Mouse (Mus musculus): ENCODE results near the gene Sdk2.

Gene Sdk2

DNA sequence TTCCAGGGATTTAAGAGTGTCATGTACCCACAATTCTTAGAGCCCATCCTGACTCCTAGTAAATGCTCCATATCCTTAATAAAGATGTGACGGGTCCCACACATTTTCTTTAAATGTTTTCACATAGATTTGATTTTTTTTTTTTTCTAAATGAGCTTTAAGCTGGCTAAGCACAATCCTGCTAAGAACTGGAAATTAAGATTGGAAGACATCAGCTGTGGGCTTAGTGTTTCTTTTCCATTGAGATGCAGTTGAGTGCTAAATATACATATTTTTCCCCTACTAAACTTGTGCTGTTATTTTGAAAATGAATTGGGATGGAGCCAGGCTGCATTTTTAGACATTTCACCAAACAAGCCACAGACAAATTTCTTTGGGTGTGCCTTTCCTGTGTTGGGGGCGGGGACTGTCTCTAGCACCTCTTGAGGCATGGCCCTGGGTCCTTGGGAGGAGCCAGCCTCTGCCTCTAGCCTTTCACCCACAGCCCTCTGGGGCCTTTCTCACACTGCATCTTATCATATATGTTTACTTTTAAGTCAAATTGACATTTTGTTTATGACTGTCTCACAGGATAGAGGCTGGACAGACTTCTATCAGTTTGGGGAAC, 278.6 kb downstream of the Sdk2 start:
- CTCF ChIA-PET = interaction anchor here (0.6 kb wide), 1 partner anchor 22 kb away, joined by 4 read pairs; no protein-coding TSS in a partner anchor

DNA sequence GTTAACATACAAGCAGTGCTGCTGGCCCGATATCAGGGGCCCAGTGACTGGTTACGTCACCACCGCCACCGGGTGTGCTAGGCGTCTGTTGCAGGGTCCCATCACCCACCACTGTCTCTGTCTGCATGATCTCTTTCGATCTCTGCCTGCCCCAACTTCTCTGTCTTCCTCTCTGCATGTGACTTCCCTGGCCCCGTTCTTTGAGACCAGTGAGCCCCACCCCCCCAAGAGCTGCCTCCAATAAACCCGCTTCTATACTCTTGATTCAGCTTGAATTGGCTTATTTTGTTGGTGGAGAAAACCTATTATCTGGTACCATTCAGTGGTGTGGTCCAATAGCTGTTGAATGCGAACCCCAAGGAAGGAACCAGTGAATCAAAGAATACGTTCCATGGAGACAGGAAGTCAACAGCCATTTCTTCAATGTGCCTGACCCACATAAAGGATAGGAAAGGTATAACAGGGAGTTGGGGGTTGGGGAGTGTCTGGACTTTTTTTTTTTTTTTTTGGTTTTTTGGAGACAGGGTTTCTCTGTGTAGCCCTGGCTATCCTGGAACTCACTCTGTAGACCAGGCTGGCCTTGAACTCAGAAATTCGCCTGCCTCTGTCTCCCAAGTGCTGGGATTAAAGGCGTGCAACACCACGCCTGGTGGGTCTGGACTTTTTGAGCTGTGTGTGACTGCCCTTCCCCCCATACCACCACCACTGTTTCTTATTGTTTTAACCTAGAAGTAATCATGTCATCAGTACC, 279.2 kb downstream of the Sdk2 start:
- CTCF ChIA-PET = interaction anchor here (0.6 to 0.7 kb wide), 2 partner anchors 11 to 632 kb away, joined by 3 to 9 read pairs; no protein-coding TSS in a partner anchor

DNA sequence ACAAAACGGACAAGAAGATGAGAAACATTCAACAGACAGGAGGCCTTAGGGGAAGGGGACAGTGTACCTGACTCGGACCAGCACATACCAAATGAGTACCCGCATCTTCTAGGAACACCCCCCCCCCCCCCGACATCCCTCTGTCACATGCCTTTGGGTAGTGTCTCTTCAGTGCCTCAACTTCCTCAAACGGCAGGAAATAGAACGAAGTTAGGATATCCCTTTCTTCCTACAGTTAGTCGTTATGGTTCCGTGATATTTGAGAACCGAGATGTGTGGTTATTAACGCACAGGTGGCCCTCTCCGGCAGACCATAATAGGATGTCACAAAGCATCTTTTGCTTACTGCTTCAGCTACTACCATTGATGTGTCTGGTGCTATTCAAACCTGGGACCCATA, 279.8 kb downstream of the Sdk2 start:
- CTCF ChIA-PET = interaction anchor here (0.7 kb wide), 1 partner anchor 632 kb away, joined by 9 read pairs; no protein-coding TSS in a partner anchor

DNA sequence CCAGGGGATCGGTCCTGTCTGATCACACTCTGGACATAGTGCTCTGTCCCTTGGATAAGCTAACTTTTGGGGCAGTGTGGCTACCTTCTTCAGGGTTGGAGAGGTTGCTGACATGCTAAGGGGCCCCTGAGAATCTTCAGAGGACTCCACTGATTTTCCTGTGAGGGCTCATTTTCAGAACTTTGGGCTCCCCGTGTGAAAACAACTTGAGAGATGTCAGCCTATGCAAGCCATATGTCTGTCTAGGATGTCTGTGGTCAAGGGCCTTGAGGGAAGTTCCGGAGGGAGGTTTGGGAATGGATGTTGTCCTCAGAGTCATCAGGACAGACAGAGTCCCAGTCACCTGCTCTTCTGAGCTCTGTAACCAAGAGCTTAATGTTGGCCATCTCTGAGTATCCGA, 280.5 kb downstream of the Sdk2 start:
- CTCF ChIA-PET = no interaction called here

DNA sequence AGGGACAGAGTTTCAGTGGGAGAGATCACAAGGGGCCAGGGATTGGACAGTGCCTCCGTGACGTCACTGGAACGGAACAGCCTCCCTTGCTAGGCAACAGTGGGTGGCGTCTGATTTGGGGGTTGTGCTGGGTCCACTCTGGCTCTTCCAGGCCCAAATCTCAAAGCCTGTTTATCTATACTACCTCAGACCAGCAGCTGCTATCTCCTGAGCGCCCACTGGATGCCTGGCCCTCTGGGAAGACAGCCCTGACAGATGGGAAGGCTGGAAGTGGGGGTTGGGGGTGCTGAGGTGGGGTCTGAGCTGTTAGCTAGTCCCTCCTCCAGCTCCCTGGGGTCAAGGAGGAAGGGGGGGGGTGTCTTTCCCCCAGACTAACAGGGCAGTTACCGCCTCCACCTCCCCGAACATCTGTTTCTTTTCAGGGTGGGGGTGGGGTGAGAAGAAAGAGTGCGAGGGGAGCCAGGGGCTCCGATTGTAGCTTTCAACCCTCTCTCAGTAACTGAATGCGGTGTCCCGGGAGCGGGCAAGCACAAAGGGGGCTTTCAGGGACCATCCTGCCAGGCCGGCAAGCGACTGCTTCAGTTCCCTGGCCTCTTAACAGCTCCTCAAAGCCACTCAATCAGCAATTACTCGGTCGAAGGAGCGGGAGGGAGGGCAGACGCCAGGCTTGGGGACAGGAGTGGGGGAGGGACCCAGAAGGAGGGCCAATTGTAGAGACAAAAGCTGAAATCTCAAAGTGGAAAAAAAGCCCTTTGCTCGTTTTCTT, 281.3 kb downstream of the Sdk2 start:
- CTCF ChIA-PET = interaction anchor here (0.6 kb wide), 1 partner anchor 35 kb away, joined by 3 read pairs; no protein-coding TSS in a partner anchor

DNA sequence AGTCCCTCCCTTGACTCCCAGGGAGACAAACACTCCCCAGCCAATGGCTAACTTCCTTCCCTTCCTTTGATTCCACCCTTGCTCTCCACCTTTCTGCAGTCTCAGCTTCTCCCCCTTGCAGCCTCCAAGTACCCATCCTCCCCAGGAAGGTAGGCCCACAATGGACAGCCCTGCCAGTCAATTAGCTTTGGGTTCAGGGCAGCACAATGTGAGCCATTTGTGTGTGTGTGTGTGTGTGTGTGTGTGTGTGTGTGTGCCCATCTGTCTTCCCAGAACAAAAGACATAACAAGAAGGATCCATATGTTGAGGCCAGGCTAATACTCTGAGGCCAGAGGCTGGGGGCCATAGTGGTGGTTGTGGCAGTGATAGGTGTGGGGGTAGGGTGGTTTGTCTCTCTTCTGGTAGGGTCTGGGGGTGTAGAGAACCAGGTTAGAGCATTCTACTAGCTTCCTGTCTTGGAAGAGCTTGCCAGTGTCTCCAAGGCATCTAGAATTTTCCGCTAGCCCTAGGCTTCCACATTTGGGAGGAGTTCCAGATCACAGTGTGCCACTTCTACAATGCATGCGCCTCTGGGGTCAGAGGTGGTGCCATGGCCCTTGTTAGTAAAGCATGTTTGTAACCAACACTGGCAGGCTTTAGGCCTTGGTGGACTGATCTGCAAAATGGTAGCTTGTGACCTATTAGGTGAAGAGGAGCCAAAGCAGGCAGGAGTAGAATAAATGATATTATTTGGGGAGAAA, 282.0 kb downstream of the Sdk2 start:
- CTCF ChIA-PET = no interaction called here

DNA sequence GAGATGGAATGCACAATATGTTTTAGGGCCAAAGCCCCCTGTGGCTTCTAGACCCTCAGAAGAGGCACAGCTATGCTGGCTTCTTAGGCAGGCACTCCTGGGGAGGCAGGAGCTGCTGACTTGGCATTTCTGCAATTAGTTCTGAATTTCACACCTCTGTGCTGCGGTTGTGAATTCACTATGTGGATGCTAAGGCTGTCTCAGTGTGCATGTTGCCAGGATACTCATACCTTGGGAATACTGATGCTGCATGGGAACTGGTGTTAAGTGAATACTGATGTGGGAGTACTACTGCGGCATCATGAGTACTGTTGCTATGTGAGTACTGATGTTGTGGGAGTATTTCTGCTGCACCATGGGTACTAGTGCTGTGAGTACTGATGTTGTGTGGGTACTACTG, 284.4 kb downstream of the Sdk2 start:
- CTCF ChIA-PET = interaction anchor here (0.5 kb wide), 1 partner anchor 159 kb away, joined by 7 read pairs; no protein-coding TSS in a partner anchor

DNA sequence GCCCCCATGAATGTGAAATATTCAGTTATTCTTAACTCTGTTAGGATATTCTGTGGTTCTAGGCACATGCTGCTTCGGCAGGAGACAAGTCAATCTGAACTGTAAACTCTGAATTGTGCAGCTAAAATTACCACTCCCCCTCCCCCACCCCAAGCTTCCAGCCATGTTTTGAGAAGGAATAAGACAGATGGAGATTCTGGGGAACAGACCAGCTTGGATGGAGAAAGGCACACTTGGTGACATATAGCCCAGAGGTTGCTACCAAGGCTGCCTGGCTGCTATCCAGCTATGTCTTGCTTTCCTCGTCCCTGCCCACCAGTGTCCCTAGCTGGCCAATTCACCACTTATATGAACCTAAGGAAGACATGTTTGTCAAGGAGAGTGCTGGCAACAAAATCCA, 284.8 kb downstream of the Sdk2 start:
- CTCF ChIA-PET = no interaction called here

DNA sequence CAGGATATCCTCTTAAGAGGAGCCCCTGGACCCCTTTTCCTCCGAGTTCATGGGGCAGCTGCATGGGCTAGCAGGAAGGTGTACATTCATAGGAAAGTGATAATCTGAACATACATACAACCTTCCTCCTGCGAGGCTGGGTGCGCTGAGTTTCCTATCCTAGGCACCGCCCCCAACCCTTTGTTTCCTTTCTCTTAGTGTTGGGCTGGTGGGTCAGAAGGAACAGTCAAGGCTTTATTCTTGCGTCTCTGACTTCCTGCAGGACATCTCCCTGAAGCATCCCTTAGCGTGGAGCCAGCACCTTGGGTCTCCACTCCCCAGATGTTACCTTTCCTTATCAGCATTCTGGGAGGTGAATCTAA, 287.2 kb downstream of the Sdk2 start:
- CTCF ChIA-PET = no interaction called here

DNA sequence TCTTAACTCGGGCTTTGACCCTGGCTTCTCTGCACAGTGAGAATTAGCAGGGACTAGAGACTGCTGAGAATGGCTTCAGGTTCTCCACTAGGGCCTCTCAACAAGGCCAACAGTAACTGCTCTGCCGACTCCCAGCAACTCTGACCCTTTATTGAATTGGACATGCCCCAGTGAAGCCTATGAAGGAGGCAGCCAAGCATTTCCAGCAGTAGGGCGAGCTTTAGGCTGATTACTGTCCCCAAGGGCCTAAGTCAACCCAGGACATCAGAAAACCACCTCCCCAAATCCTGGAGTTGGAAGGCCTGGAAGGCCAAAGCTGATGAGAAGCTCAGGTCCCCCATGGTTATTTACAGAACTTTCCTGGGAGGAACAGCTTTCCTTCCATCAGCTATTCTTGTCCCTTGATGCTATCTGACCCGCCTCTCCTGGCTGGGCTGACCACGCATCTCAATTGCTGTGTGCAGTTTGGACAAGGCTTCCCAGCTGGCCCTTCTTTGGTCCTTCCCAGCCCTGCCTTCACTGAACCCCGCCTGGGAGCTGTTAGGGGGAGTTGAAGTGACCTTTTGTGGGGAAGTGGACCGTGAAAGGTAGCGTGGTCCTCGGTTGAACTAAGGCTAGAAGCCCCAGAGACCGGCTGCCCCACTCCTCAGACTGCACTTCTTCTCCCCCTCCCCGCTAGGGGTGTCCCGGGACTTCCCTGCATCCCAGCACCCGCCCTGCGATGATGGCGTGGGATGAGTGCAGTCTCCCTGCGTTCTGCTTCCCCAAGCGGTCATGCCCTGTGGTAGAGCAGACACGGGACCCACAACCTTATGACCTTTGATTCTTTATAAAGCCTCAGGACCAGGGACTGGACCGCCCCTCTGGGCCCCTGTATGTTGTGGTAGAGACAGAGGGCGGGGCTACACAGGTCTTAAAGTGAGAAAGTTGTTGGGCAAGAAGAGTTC, 287.8 kb downstream of the Sdk2 start:
- CTCF ChIA-PET = no interaction called here

DNA sequence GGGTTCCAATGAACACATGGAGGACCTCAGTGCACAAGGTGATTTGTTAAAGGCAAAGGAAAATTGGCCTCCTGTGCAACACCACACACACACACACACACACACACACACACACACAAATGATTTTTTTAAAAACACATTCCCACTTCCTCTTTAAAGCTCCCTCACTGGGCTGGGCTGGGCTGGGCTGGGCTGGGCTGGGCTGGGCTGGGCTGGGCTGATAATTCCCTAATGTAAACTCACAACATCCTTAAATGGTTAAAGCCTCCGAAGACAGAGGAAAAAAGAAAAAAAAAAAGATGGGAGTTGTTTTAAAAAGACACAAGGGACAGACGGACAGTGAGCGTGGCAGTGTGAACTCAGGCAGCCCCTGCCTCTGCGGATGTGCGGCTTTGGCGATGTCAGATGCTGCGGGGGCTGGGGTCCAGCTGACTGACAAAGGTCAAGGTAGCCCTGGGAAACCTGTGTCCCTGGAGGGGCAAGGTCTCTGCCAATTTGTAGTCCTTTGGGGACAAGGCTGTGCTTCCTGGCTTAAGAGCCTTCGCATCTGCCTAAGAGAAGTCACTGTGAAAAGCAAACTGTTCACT, 288.9 kb downstream of the Sdk2 start:
- CTCF ChIA-PET = interaction anchor here (0.7 kb wide), 1 partner anchor 14 kb away, joined by 3 read pairs; no protein-coding TSS in a partner anchor

DNA sequence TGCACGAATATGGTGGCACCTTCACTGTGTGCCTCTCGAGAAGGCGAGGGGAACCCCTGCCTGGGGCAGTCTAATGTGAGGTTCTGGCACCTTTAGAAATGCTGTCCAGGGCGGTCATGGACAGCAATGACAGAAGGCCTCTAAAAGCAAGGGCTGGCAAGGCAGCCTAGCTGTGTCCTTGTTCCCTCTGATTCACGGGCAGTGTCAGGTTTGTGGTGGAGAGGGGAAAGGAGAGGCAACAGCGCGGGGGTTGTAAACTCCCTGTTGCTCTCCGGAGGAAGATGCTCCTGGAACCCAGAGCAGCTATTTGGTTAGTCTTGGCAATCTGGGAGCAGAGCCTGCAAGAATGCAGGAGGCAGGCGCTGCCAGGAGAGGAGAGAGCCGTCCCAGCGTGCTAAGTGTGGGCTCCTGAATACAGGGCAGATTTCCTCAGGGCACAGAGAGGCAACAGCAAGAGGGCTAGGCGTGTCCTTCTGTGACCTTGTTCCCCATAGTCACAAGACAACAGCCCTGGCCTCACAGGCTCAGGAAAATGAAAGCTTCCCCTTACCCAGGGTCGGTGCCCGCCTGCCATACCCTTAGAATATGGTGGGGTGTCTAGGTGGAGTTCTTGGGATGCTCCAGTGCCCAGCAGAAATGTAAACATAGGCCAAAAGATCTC, 289.9 kb downstream of the Sdk2 start:
- CTCF ChIA-PET = interaction anchor here (0.6 kb wide), 1 partner anchor 11 kb away, joined by 3 read pairs; no protein-coding TSS in a partner anchor

DNA sequence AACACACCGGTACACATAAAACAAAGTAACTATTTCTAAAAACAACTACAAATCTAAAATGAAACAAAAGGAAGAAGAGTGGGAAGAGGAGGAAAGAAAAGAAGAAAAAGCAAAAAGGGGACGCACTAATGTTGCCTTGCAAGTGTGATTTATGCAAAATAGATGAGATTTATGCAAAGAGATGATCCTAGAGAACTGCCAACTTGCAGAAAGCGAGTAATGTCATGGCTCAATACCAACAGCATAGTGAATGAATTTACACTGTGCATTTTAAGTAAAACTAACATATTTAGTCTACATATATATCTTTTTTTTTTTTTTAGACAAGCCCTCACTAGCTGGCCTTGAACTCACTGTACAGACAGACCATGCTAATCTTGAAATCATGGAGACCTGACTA, 292.1 kb downstream of the Sdk2 start:
- CTCF ChIA-PET = no interaction called here

DNA sequence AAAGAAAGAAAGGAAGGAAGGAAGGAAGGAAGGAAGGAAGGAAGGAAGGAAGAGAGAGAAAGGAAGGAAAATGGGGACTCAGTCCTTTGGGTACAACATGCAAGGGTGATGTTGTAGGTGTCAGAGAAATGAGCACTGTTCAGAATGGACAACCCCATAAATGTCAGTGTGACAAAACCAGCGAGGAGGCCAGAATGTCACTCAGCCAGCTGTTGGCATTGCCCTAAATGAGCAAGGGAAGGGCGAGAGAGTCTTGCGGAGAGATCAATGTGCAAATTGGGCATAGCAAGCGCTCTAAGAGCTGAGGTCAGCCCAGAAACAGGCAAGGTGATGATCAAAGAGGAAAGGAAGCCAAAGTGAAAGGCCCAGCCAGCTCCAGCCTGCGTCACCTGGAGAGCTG, 293.7 kb downstream of the Sdk2 start:
- CTCF ChIA-PET = no interaction called here

DNA sequence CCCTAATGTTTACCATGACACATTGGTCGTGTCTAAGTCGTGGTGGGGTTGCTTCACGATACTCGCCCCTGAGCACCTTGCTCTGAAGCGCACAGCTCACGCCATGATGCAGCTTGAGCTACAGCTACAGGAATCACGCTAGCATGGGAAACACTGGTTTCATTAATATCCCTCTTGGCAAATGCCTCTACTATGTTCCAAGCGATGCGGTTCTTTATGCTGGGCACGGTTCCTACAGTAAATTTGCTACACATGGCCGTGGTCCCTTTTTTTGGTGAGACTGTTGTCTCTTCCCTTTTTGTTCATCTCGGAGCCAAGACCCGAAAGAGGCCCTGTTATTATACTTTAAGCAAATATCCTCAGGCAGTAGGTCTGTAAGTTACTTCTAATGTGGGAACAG, 295.7 kb downstream of the Sdk2 start:
- CTCF ChIA-PET = no interaction called here

DNA sequence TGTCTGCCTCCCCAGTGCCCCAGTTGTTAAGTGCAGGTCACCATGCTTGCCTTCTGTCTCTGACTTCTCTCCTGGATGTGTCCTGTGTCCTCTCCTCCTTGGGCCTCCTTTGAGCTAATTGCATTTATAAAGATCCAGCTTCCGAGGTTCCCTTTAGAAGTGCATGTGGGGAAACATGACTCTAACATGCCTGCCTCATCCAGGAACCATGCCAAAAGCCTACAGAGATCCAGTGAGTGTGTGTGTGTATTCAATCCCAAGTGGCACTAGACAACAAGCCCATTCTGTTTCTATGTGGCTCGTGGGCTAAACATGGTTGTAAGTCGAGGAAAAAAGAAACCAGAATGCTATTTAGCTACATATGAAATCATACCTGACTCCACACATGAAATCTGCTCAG, 298.5 kb downstream of the Sdk2 start:
- CTCF ChIA-PET = no interaction called here

DNA sequence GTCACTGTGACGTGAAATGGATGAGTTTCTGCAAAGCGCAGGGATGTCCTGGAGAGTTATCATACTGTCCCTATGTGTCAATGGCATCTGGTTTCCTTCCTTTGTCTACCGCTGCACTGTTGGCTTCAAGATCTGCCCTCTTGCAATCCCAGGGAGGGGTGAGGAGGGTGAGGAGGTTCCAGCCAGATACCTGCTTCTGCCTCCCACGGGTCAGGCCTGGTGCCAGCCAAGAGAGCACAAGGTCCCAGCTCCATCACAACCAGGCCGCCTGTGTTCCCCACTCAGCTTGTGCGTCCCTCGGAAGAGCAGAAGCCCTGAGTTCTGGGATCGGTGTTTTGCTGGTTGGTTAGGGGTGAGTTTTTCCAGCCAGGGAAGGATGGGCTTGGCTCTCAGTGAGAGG, 299.6 kb downstream of the Sdk2 start:
- CTCF ChIA-PET = no interaction called here

DNA sequence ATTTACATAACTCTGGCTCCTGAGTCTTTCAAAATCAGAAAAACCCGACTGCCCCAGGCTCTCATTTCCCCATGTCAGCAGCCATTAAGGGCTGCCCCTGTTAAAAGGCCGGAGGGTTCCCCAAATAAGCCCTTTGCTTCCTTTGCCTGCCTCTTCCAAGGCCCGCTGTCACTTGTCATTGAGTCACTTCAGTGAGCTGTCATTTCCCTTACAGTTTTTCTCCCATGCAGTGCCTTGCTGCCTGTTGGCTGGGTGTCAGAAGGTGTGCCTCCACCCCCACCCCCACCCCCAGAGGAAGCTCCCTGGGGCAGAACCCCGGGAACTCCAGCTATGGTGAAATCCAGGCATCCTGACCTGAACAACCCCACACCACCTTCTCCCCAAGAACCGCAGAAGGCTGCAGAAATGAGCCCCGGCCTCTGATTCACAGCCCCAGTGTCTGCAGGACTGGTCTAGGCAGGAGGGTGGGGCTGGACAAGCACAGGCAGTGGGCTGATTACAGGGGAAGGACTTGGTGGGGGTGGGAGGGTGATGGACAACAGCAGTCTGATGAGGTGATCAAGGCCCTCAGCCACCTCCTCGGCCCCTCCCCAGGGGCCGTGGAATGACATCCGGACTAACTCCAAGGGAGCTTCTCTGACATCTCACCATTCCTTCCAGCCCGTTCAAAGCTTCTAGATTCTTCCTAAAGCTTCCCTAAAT, 300.4 kb downstream of the Sdk2 start:
- CTCF ChIA-PET = interaction anchor here (0.7 kb wide), 1 partner anchor 22 kb away, joined by 4 read pairs; no protein-coding TSS in a partner anchor

Data from spleen, embryonic (tissue).